Mouse (Mus musculus) small intestine, adult 2 months (tissue): ENCODE data around the gene Foxf2.

Source experiments
- CTCF ChIP-seq: fragments of 200-500 bp; IDR thresholded peaks from 2 replicates; pipeline ENCODE4 v1.5.1; 2012; ENCODE audit warnings: low read depth, mild to moderate bottlenecking, control low read depth, inconsistent platforms, low read length, moderate library complexity, mixed read lengths; ENCODE audit not compliant: insufficient replicate concordance, insufficient read length; ENCODE audit errors: extremely low read depth
- POLR2A ChIP-seq: fragments of 200-500 bp; IDR thresholded peaks from 2 replicates; pipeline ENCODE4 v1.6.1; 2012; ENCODE audit warnings: low read depth, mild to moderate bottlenecking, control low read depth, inconsistent platforms, low read length, moderate library complexity

GRCm38 (mm10) chr13:31622371-31622770 is 3.2 kb upstream of the Foxf2 start:
- TF ChIP-seq POLR2A (no peak), CTCF (no peak)
